Mouse (Mus musculus): ENCODE measurements at regions not wholly inside any gene's neighbourhood (a gene's known extent, or its start where the extent isn't known, plus 50 kb on each side); places are given as distances from the start of the nearest gene placed in this dataset.
A peak's percentile ranks its signal among the peaks of the same experiment; 100 is the strongest.

GRCm38 (mm10) chr9:104496220-104496619, 50.9 kb upstream of the Cpne4 start:
- no peak for DNase-seq
- 50% methylated on average over 9 of the region's 9 CpGs for WGBS
- H3K36me3 ChIP-seq (ENCODE audit: insufficient read depth) = no peaks in the 10 kb centered on the region
- H3K4me3 ChIP-seq (ENCODE audit: low read depth, low read length) = no peak overlapping the region
- no peaks in the 10 kb centered on the region for H3K9me3 ChIP-seq (ENCODE audit: low read depth, low read length)
- no peak for TF ChIP-seq CTCF (IDR thresholded peaks at IDR 0.05; ENCODE audit: low read depth)
- no peak overlapping the region for H3K9ac ChIP-seq
- no peak for ATAC-seq (ENCODE audit: insufficient read depth)
- H3K4me1 ChIP-seq (ENCODE audit: insufficient read depth) = no peaks in the 10 kb centered on the region
- H3K27me3 ChIP-seq (ENCODE audit: insufficient read depth, low read length) = no peaks in the 10 kb centered on the region
- H3K27ac ChIP-seq (ENCODE audit: low read depth) = no peak overlapping the region
- H3K4me2 ChIP-seq = no peak overlapping the region

- Histone ChIP-seq H3K36me3 (ENCODE audit: insufficient read depth) (no peaks in the 10 kb centered on the region), H3K9me3 (ENCODE audit: low read depth, low read length) (no peaks in the 10 kb centered on the region), H3K27me3 (ENCODE audit: insufficient read depth, low read length) (no peaks in the 10 kb centered on the region), H3K27ac (ENCODE audit: low read depth) (no peak overlapping the region), H3K4me2 (no peak overlapping the region), H3K4me1 (ENCODE audit: insufficient read depth) (no peaks in the 10 kb centered on the region), H3K9ac (no peak overlapping the region), H3K4me3 (ENCODE audit: low read depth, low read length) (no peak overlapping the region)
- DNase-seq (no peak), ATAC-seq (ENCODE audit: insufficient read depth) (no peak)
- TF ChIP-seq CTCF (IDR thresholded peaks at IDR 0.05; ENCODE audit: low read depth) = no peak
Measured at GRCm38 (mm10) chr9:104490696-104491095, 56.4 kb upstream of the Cpne4 start.

GRCm38 (mm10) chr9:104489383-104489782, 57.7 kb upstream of the Cpne4 start:
- Histone ChIP-seq H3K4me2 (no peak overlapping the region), H3K9ac (no peak overlapping the region), H3K9me3 (ENCODE audit: low read depth, low read length) (no peaks in the 10 kb centered on the region), H3K4me1 (ENCODE audit: insufficient read depth) (no peaks in the 10 kb centered on the region), H3K27me3 (ENCODE audit: insufficient read depth, low read length) (no peaks in the 10 kb centered on the region), H3K27ac (ENCODE audit: low read depth) (no peak overlapping the region), H3K36me3 (ENCODE audit: insufficient read depth) (no peaks in the 10 kb centered on the region), H3K4me3 (ENCODE audit: low read depth, low read length) (no peak overlapping the region)
- no peak for ATAC-seq (ENCODE audit: insufficient read depth)
- 36% methylated on average over 6 of the region's 6 CpGs for WGBS
- TF ChIP-seq CTCF (IDR thresholded peaks at IDR 0.05; ENCODE audit: low read depth) = no peak
- no peak for DNase-seq

- no peak for ATAC-seq (ENCODE audit: insufficient read depth)
- Histone ChIP-seq H3K27me3 (ENCODE audit: insufficient read depth, low read length) (no peaks in the 10 kb centered on the region), H3K4me2 (no peak overlapping the region), H3K4me3 (ENCODE audit: low read depth, low read length) (no peak overlapping the region), H3K27ac (ENCODE audit: low read depth) (no peak overlapping the region), H3K9ac (no peak overlapping the region), H3K4me1 (ENCODE audit: insufficient read depth) (no peaks in the 10 kb centered on the region), H3K9me3 (ENCODE audit: low read depth, low read length) (no peaks in the 10 kb centered on the region), H3K36me3 (ENCODE audit: insufficient read depth) (no peaks in the 10 kb centered on the region)
- 58% methylated on average over 5 of the region's 5 CpGs for WGBS
- no peak for TF ChIP-seq CTCF (IDR thresholded peaks at IDR 0.05; ENCODE audit: low read depth)
- no peak for DNase-seq
Measured at GRCm38 (mm10) chr9:104482440-104482839, 64.6 kb upstream of the Cpne4 start.

- H3K27ac ChIP-seq (ENCODE audit: low read depth) = no peak overlapping the region
- no peak overlapping the region for H3K4me2 ChIP-seq
- WGBS = 42% methylated on average over 1 of the region's 1 CpGs
- DNase-seq = peak; percentile 7
- no peaks in the 10 kb centered on the region for H3K36me3 ChIP-seq (ENCODE audit: insufficient read depth)
- no peak overlapping the region for H3K9ac ChIP-seq
- no peak overlapping the region for H3K4me3 ChIP-seq (ENCODE audit: low read depth, low read length)
- no peaks in the 10 kb centered on the region for H3K9me3 ChIP-seq (ENCODE audit: low read depth, low read length)
- TF ChIP-seq CTCF (IDR thresholded peaks at IDR 0.05; ENCODE audit: low read depth) = peak; percentile 45
- no peak for ATAC-seq (ENCODE audit: insufficient read depth)
- no peaks in the 10 kb centered on the region for H3K4me1 ChIP-seq (ENCODE audit: insufficient read depth)
- H3K27me3 ChIP-seq (ENCODE audit: insufficient read depth, low read length) = no peaks in the 10 kb centered on the region
Measured at GRCm38 (mm10) chr9:104480683-104481082, 66.4 kb upstream of the Cpne4 start.

GRCm38 (mm10) chr9:104474831-104475230, 72.3 kb upstream of the Cpne4 start:
- Histone ChIP-seq H3K4me1 (ENCODE audit: insufficient read depth) (no peaks in the 10 kb centered on the region), H3K4me2 (no peak overlapping the region), H3K27me3 (ENCODE audit: insufficient read depth, low read length) (no peaks in the 10 kb centered on the region), H3K4me3 (ENCODE audit: low read depth, low read length) (no peak overlapping the region), H3K27ac (ENCODE audit: low read depth) (no peak overlapping the region), H3K36me3 (ENCODE audit: insufficient read depth) (no peaks in the 10 kb centered on the region), H3K9ac (no peak overlapping the region), H3K9me3 (ENCODE audit: low read depth, low read length) (no peaks in the 10 kb centered on the region)
- WGBS = 53% methylated on average over 4 of the region's 4 CpGs
- ATAC-seq (ENCODE audit: insufficient read depth) (no peak), DNase-seq (no peak)
- no peak for TF ChIP-seq CTCF (IDR thresholded peaks at IDR 0.05; ENCODE audit: low read depth)

GRCm38 (mm10) chr9:104467238-104467637, 79.8 kb upstream of the Cpne4 start:
- H3K4me1 ChIP-seq (ENCODE audit: insufficient read depth) = no peaks in the 10 kb centered on the region
- 27% methylated on average over 1 of the region's 1 CpGs for WGBS
- ATAC-seq (ENCODE audit: insufficient read depth) (no peak), DNase-seq (peak; percentile 6)
- no peak overlapping the region for H3K9ac ChIP-seq
- H3K4me2 ChIP-seq = no peak overlapping the region
- no peaks in the 10 kb centered on the region for H3K36me3 ChIP-seq (ENCODE audit: insufficient read depth)
- H3K4me3 ChIP-seq (ENCODE audit: low read depth, low read length) = no peak overlapping the region
- no peak overlapping the region for H3K27ac ChIP-seq (ENCODE audit: low read depth)
- no peaks in the 10 kb centered on the region for H3K9me3 ChIP-seq (ENCODE audit: low read depth, low read length)
- TF ChIP-seq CTCF (IDR thresholded peaks at IDR 0.05; ENCODE audit: low read depth) = no peak
- no peaks in the 10 kb centered on the region for H3K27me3 ChIP-seq (ENCODE audit: insufficient read depth, low read length)

GRCm38 (mm10) chr9:104463701-104464100, 83.4 kb upstream of the Cpne4 start:
- TF ChIP-seq CTCF (IDR thresholded peaks at IDR 0.05; ENCODE audit: low read depth) = no peak
- H3K4me3 ChIP-seq (ENCODE audit: low read depth, low read length) = no peak overlapping the region
- 52% methylated on average over 4 of the region's 4 CpGs for WGBS

More at GRCm38 (mm10) chr9:104463701-104464100, 83.4 kb upstream of the Cpne4 start:
- no peaks in the 10 kb centered on the region for H3K4me1 ChIP-seq (ENCODE audit: insufficient read depth)
- ATAC-seq (ENCODE audit: insufficient read depth) (no peak), DNase-seq (peak; percentile 14)
- H3K9ac ChIP-seq = no peak overlapping the region
- no peak overlapping the region for H3K27ac ChIP-seq (ENCODE audit: low read depth)
- H3K36me3 ChIP-seq (ENCODE audit: insufficient read depth) = no peaks in the 10 kb centered on the region
- H3K27me3 ChIP-seq (ENCODE audit: insufficient read depth, low read length) = no peaks in the 10 kb centered on the region
- H3K4me2 ChIP-seq = no peak overlapping the region
- no peaks in the 10 kb centered on the region for H3K9me3 ChIP-seq (ENCODE audit: low read depth, low read length)
